Mouse (Mus musculus): ENCODE measurements at regions not wholly inside any gene's neighbourhood (a gene's known extent, or its start where the extent isn't known, plus 50 kb on each side); places are given as distances from the start of the nearest gene placed in this dataset.

DNA sequence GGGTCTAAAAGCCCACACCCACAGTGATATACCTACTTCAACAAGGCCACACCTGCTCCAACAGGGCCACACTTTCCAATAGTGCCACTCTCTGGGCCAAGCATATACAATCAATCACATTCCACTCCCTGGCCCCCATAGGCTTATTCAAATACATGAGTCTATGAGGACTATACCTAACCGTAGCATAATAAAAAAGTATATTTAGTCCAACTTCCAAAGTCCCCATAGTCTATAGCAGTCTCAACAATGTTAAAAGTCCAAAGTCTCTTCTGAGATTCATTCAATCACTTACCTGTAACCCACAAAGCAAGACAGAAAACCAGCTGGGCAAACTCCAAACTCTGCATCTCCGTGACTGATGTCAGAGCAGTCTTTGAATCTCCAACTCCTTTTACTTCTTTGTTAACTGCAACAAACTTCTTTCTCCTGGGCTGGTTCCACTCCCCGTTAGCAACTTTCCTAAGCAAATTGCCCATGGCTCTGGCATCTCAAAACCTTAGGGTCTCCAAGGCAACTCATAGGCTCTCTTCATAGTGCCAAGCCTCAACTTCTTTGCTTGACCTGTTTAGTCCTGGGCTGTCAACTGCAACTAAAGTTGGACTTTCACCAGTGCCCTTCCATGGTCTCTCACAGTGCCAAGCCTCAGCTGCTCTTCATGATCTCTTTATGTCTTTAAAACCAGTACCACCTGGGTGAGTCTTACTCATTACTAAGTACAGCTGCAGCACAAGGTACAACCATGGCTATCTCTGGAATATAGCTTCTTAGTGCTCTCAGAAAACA, 168.6 kb upstream of the Bmp2 start:
- TF ChIP-seq CTCF (IDR thresholded peaks at IDR 0.05; ENCODE audit: extremely low read depth, insufficient read depth, low read length) (no peak), POLR2A (IDR thresholded peaks at IDR 0.05; ENCODE audit: extremely low read depth, insufficient read depth, low read length) (no peak)
